Mouse (Mus musculus) liver, embryonic 15.5 days (tissue): ENCODE data around the gene Zc3hc1. TPM values are rescaled to one million over a fixed set of nuclear protein-coding genes. Genes with fewer than 3 reads are reported as not detected.

ENCODE experiments used
- ATAC-seq: fragments of 200-750 bp; cut with Nextera tagmentation; 2 replicates; pipeline ENCODE4 v1.8.0; 2017; ENCODE audit warnings: moderate number of reproducible peaks, mild to moderate bottlenecking, moderate library complexity; ENCODE audit not compliant: insufficient read depth
- H3K27ac ChIP-seq: fragments of 300-500 bp; sonication (generic); replicated peaks from 2 replicates; pipeline ENCODE4 v1.5.1; 2015; ENCODE audit warnings: mild to moderate bottlenecking, inconsistent platforms
- H3K27me3 ChIP-seq: fragments of 300-500 bp; sonication (generic); 2 replicates; pipeline ENCODE4 v1.6.1; 2015; ENCODE audit warnings: mild to moderate bottlenecking, inconsistent platforms
- H3K36me3 ChIP-seq: fragments of 300-500 bp; sonication (generic); replicated peaks from 2 replicates; pipeline ENCODE4 v1.6.1; 2015; ENCODE audit warnings: moderate library complexity, mild to moderate bottlenecking, inconsistent platforms
- H3K4me1 ChIP-seq: fragments of 300-500 bp; sonication (generic); replicated peaks from 2 replicates; pipeline ENCODE4 v1.6.1; 2015; ENCODE audit warnings: inconsistent platforms
- H3K4me2 ChIP-seq: fragments of 300-500 bp; sonication (generic); 2 replicates; pipeline ENCODE4 v1.6.1; 2015; ENCODE audit warnings: moderate library complexity, mild to moderate bottlenecking, inconsistent platforms
- H3K4me3 ChIP-seq: fragments of 300-500 bp; sonication (generic); replicated peaks from 2 replicates; pipeline ENCODE4 v1.5.1; 2015; ENCODE audit warnings: mild to moderate bottlenecking, inconsistent platforms
- H3K9ac ChIP-seq: fragments of 300-500 bp; sonication (generic); 2 replicates; pipeline ENCODE4 v1.6.1; 2015; ENCODE audit warnings: moderate library complexity, mild to moderate bottlenecking, inconsistent platforms
- H3K9me3 ChIP-seq: fragments of 300-500 bp; sonication (generic); replicated peaks from 2 replicates; pipeline ENCODE4 v1.6.1; 2016; ENCODE audit warnings: inconsistent platforms
- WGBS: fragments of 180-500 bp; shearing (Covaris S2); methylation state at CpG from one replicate; pipeline ENCODE4 v1.1.7; 2015; ENCODE audit warnings: mixed read lengths; ENCODE audit not compliant: insufficient replicate concordance; 5-methylcytosine and 5-hydroxymethylcytosine counted together
- polyA plus RNA-seq: library from polyadenylated mRNA; unstranded; fragments of >200 nt; fragmentation: Nextera tagmentation; extraction: Ambion mirVana; gene quantifications from 2 replicates; pipeline ENCODE4 v1.2.1, GENCODE M21; 2015

The Zc3hc1 gene
- polyA plus RNA-seq, 1 experiment from 2014 or later, result 25.1 TPM

GRCm38 (mm10) chr6:30351290-30351689 is 39.5 kb downstream of the Zc3hc1 start:
- ATAC-seq, result no peak
- H3K9ac ChIP-seq, result no peak overlapping the region
- 62% methylated on average over 9 of the region's 9 CpGs for WGBS
- no peaks in the 10 kb centered on the region for H3K9me3 ChIP-seq
- no peak overlapping the region for H3K4me2 ChIP-seq
- H3K4me1 ChIP-seq, result peaks cover 14% of the 10 kb centered on the region
- H3K27ac ChIP-seq, result no peak overlapping the region
- H3K27me3 ChIP-seq, result no peaks in the 10 kb centered on the region
- no peak overlapping the region for H3K4me3 ChIP-seq
- H3K36me3 ChIP-seq, result no peaks in the 10 kb centered on the region

- no peaks in the 10 kb centered on the region for H3K9me3 ChIP-seq
- 64% methylated on average over 4 of the region's 4 CpGs for WGBS
- no peak overlapping the region for H3K4me2 ChIP-seq
- H3K9ac ChIP-seq, result no peak overlapping the region
- no peaks in the 10 kb centered on the region for H3K36me3 ChIP-seq
- no peak overlapping the region for H3K27ac ChIP-seq
- H3K4me3 ChIP-seq, result no peak overlapping the region
- no peaks in the 10 kb centered on the region for H3K4me1 ChIP-seq
- H3K27me3 ChIP-seq, result no peaks in the 10 kb centered on the region
- ATAC-seq, result no peak
These were observed 43.5 kb downstream of the Zc3hc1 start for GRCm38 (mm10) chr6:30347288-30347801.

GRCm38 (mm10) chr6:30346737-30347136 is 44.1 kb downstream of the Zc3hc1 start:
- WGBS, result 52% methylated on average over 6 of the region's 6 CpGs
- no peak overlapping the region for H3K4me2 ChIP-seq
- H3K36me3 ChIP-seq, result no peaks in the 10 kb centered on the region
- no peaks in the 10 kb centered on the region for H3K27me3 ChIP-seq
- H3K27ac ChIP-seq, result no peak overlapping the region
- H3K9me3 ChIP-seq, result no peaks in the 10 kb centered on the region
- ATAC-seq, result no peak
- H3K4me3 ChIP-seq, result no peak overlapping the region
- H3K4me1 ChIP-seq, result no peaks in the 10 kb centered on the region
- no peak overlapping the region for H3K9ac ChIP-seq

- WGBS, result 60% methylated on average over 6 of the region's 6 CpGs
- Histone ChIP-seq H3K9me3 (no peaks in the 10 kb centered on the region), H3K4me2 (no peak overlapping the region), H3K9ac (no peak overlapping the region), H3K4me3 (no peak overlapping the region), H3K36me3 (no peaks in the 10 kb centered on the region), H3K27me3 (no peaks in the 10 kb centered on the region), H3K4me1 (no peaks in the 10 kb centered on the region), H3K27ac (no peak overlapping the region)
- ATAC-seq, result no peak
These were observed 46.8 kb downstream of the Zc3hc1 start for GRCm38 (mm10) chr6:30344032-30344431.

GRCm38 (mm10) chr6:30340231-30340873 is 50.5 kb downstream of the Zc3hc1 start:
- no peak overlapping the region for H3K4me3 ChIP-seq
- H3K4me2 ChIP-seq, result no peak overlapping the region
- no peak overlapping the region for H3K9ac ChIP-seq
- H3K4me1 ChIP-seq, result 0 out of 2 replicates have a peak, but pooled peaks cover 6% of the 10 kb centered on the region
- H3K36me3 ChIP-seq, result no peaks in the 10 kb centered on the region
- no peaks in the 10 kb centered on the region for H3K27me3 ChIP-seq
- no peak overlapping the region for H3K27ac ChIP-seq
- no peak for ATAC-seq
- H3K9me3 ChIP-seq, result no peaks in the 10 kb centered on the region
- 38% methylated on average over 4 of the region's 4 CpGs for WGBS

GRCm38 (mm10) chr6:30336912-30337311 is 53.9 kb downstream of the Zc3hc1 start:
- Histone ChIP-seq H3K9me3 (no peaks in the 10 kb centered on the region), H3K9ac (no peak overlapping the region), H3K27ac (no peak overlapping the region; the same call in 1 of the 2 replicates), H3K36me3 (no peaks in the 10 kb centered on the region), H3K4me3 (no peak overlapping the region), H3K27me3 (no peaks in the 10 kb centered on the region), H3K4me2 (peak overlapping the region; percentile 33), H3K4me1 (peaks cover 6% of the 10 kb centered on the region; the same call in 1 of the 2 replicates)
- peak; percentile 60 for ATAC-seq
- 11% methylated on average over 5 of the region's 5 CpGs for WGBS

- Histone ChIP-seq H3K9me3 (no peaks in the 10 kb centered on the region), H3K36me3 (no peaks in the 10 kb centered on the region), H3K27me3 (peaks cover 20% of the 10 kb centered on the region), H3K4me3 (no peak overlapping the region), H3K4me1 (peaks cover 6% of the 10 kb centered on the region), H3K27ac (no peak overlapping the region), H3K9ac (no peak overlapping the region), H3K4me2 (no peak overlapping the region)
- ATAC-seq, result no peak
- WGBS, result 52% methylated on average over 4 of the region's 4 CpGs
These were observed 58.6 kb downstream of the Zc3hc1 start for GRCm38 (mm10) chr6:30332262-30332661.

- peaks cover 12% of the 10 kb centered on the region for H3K4me1 ChIP-seq
- 61% methylated on average over 5 of the region's 5 CpGs for WGBS
- no peak overlapping the region for H3K4me3 ChIP-seq
- no peaks in the 10 kb centered on the region for H3K36me3 ChIP-seq
- H3K9ac ChIP-seq, result no peak overlapping the region
- H3K9me3 ChIP-seq, result no peaks in the 10 kb centered on the region
- no peak for ATAC-seq
- peaks cover 28% of the 10 kb centered on the region for H3K27me3 ChIP-seq
- H3K27ac ChIP-seq, result no peak overlapping the region
- H3K4me2 ChIP-seq, result no peak overlapping the region
These were observed 60.1 kb downstream of the Zc3hc1 start for GRCm38 (mm10) chr6:30330706-30331105.

GRCm38 (mm10) chr6:30325932-30326501 is 64.8 kb downstream of the Zc3hc1 start:
- Histone ChIP-seq H3K9me3 (no peaks in the 10 kb centered on the region), H3K27me3 (peaks cover 28% of the 10 kb centered on the region), H3K4me2 (peak overlapping the region; percentile 21; the same call in 1 of the 2 replicates), H3K4me3 (no peak overlapping the region), H3K36me3 (no peaks in the 10 kb centered on the region), H3K27ac (peak overlapping the region; percentile 51; the same call in 1 of the 2 replicates), H3K9ac (no peak overlapping the region), H3K4me1 (peaks cover 14% of the 10 kb centered on the region)
- 7% methylated on average over 3 of the region's 4 CpGs for WGBS
- no peak for ATAC-seq

GRCm38 (mm10) chr6:30321002-30321401 is 69.8 kb downstream of the Zc3hc1 start:
- Histone ChIP-seq H3K27me3 (no peaks in the 10 kb centered on the region; the same call in 1 of the 2 replicates), H3K9ac (no peak overlapping the region), H3K4me2 (no peak overlapping the region), H3K27ac (no peak overlapping the region), H3K4me3 (no peak overlapping the region), H3K4me1 (peaks cover 3% of the 10 kb centered on the region; the same call in 1 of the 2 replicates), H3K36me3 (no peaks in the 10 kb centered on the region), H3K9me3 (no peaks in the 10 kb centered on the region)
- 30% methylated on average over 4 of the region's 4 CpGs for WGBS
- ATAC-seq, result no peak

- H3K36me3 ChIP-seq, result no peaks in the 10 kb centered on the region
- 57% methylated on average over 5 of the region's 5 CpGs for WGBS
- H3K27ac ChIP-seq, result no peak overlapping the region
- ATAC-seq, result no peak
- H3K27me3 ChIP-seq, result no peaks in the 10 kb centered on the region; the same call in 1 of the 2 replicates
- no peaks in the 10 kb centered on the region for H3K4me1 ChIP-seq
- H3K9me3 ChIP-seq, result no peaks in the 10 kb centered on the region
- H3K9ac ChIP-seq, result no peak overlapping the region
- no peak overlapping the region for H3K4me3 ChIP-seq
- H3K4me2 ChIP-seq, result no peak overlapping the region
These were observed 71.6 kb downstream of the Zc3hc1 start for GRCm38 (mm10) chr6:30319216-30319615.
